Mouse (Mus musculus): ENCODE data around the gene 0610012G03Rik. TPM values are rescaled to one million over a fixed set of nuclear protein-coding genes. Genes with fewer than 3 reads are reported as not detected.
A peak's percentile ranks its signal among the peaks of the same experiment; 100 is the strongest.

Gene 0610012G03Rik
- polyA plus RNA-seq, 1 experiment from 2014 or later = 81.6 TPM

DNA sequence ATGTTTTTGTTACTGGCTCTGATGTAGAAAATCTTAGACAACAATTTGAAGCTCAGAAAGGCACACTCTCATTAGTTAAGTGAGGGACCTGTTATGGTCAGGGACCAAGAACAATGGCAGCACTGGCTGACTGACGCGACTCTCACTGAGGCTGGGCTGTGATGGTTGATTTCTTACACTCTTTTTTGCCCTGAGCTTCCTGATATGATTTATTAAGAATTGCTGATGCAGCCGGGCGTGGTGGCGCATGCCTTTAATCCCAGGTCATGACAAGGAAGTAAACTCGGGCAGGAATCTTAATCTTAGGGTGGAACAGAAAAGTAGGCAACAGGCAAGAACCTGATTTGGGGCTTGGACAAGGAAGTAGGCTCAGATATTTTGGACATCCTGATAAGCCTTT is 22.2 kb downstream of the 0610012G03Rik start:
- no peaks in the 10 kb centered on the region for H3K4me1 ChIP-seq (ENCODE audit: control insufficient read depth, insufficient read depth, low read length)
- no peaks in the 10 kb centered on the region for H3K36me3 ChIP-seq (ENCODE audit: control insufficient read depth, insufficient read depth, low read length)
- H3K27ac ChIP-seq (ENCODE audit: low read length) = no peak overlapping the region
- no peak for ATAC-seq (ENCODE audit: insufficient read depth, low FRiP score)
- 63% methylated on average over 6 of the region's 6 CpGs for WGBS
- no peaks in the 10 kb centered on the region for H3K27me3 ChIP-seq (ENCODE audit: control insufficient read depth, insufficient read depth, low read length)
- H3K4me2 ChIP-seq (ENCODE audit: low read depth, low read length) = no peak overlapping the region
- H3K9me3 ChIP-seq (replicated peaks; ENCODE audit: control insufficient read depth, low read length) = no peaks in the 10 kb centered on the region
- H3K4me3 ChIP-seq (replicated peaks; ENCODE audit: low read length) = no peak overlapping the region
- H3K9ac ChIP-seq (ENCODE audit: low read length) = no peak overlapping the region

DNA sequence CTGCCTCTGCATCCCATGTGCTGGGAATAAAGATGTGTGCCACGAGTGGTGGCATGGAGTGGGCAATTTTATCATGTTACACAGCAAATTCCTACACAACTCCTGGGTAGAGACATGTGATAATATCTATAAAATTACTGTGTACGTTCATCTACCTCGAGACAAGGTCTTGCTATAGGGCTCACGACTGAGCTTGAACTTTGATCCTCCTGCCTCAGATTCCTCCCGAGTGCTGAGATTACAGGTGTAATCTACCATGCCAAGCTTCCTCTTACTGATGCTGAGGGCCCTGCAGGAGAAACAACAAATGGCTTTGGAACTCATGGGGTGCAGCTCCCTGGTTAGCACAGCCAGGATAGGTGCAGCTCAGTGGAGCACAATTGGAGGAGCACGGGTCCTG is 23.9 kb downstream of the 0610012G03Rik start:
- no peak overlapping the region for H3K4me2 ChIP-seq (ENCODE audit: low read depth, low read length)
- WGBS = 75% methylated on average over 6 of the region's 6 CpGs
- no peaks in the 10 kb centered on the region for H3K27me3 ChIP-seq (ENCODE audit: control insufficient read depth, insufficient read depth, low read length)
- no peak for ATAC-seq (ENCODE audit: insufficient read depth, low FRiP score)
- H3K27ac ChIP-seq (ENCODE audit: low read length) = no peak overlapping the region
- H3K36me3 ChIP-seq (ENCODE audit: control insufficient read depth, insufficient read depth, low read length) = no peaks in the 10 kb centered on the region
- no peak overlapping the region for H3K9ac ChIP-seq (ENCODE audit: low read length)
- H3K4me3 ChIP-seq (replicated peaks; ENCODE audit: low read length) = no peak overlapping the region
- no peaks in the 10 kb centered on the region for H3K4me1 ChIP-seq (ENCODE audit: control insufficient read depth, insufficient read depth, low read length)
- H3K9me3 ChIP-seq (replicated peaks; ENCODE audit: control insufficient read depth, low read length) = no peaks in the 10 kb centered on the region

DNA sequence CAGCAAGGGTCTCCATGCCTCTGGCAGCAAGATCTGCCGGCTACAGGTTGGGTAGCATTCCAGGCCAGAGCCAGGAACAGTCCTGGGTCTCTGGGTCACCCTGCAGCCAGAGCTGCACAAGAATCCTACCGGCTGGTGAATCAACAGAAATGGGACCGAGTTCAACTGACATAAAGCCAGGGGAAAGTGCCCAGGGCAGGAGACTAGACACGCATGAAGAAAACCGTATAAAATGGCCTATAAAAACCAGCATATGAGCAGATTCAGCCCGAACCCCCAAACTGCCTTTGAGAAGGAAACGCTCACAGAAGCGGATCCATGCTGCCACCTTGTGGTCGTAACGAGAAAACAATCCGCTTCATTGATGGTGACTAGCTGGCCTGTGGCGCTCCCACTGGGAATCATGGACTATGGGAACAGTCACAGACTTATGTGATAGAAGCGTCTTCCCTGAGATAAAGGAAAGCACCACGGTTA is 30.0 kb downstream of the 0610012G03Rik start:
- Histone ChIP-seq H3K9ac (ENCODE audit: low read length) (peak overlapping the region; percentile 61), H3K27ac (ENCODE audit: low read length) (no peak overlapping the region), H3K4me1 (ENCODE audit: control insufficient read depth, insufficient read depth, low read length) (0 out of 2 replicates have a peak, but pooled peaks cover 3% of the 10 kb centered on the region), H3K4me3 (replicated peaks; ENCODE audit: low read length) (0 out of 2 replicates have a peak overlapping the region, but pooled peaks have one; percentile 17), H3K36me3 (ENCODE audit: control insufficient read depth, insufficient read depth, low read length) (no peaks in the 10 kb centered on the region), H3K9me3 (replicated peaks; ENCODE audit: control insufficient read depth, low read length) (no peaks in the 10 kb centered on the region), H3K4me2 (ENCODE audit: low read depth, low read length) (peak overlapping the region; percentile 55), H3K27me3 (ENCODE audit: control insufficient read depth, insufficient read depth, low read length) (no peaks in the 10 kb centered on the region)
- ATAC-seq (ENCODE audit: insufficient read depth, low FRiP score) = no peak; the same call in 1 of the 2 replicates
- WGBS = 3% methylated on average over 14 of the region's 14 CpGs

DNA sequence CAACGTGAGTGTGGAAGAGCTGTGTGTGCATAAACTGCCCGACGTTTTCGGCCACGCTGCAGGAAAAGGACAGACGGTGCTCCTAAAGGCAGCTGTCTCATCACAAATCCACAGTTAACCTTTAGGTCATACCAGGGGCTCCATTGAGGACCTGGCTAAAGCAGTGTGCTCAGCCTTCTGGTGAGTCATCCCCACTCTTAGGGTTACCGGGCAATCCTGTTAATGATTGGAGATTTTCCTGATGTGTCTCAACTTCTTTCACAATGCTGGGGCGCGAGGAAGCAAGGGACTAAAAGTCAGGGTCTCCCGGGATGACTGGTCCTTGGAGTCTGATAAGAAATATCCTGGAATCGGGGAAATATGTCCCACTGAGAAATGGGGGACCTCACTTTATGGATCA is 30.5 kb downstream of the 0610012G03Rik start:
- Histone ChIP-seq H3K27ac (ENCODE audit: low read length) (no peak overlapping the region), H3K36me3 (ENCODE audit: control insufficient read depth, insufficient read depth, low read length) (no peaks in the 10 kb centered on the region), H3K9ac (ENCODE audit: low read length) (peak overlapping the region; percentile 61), H3K4me2 (ENCODE audit: low read depth, low read length) (peak overlapping the region; percentile 55; the same call in 1 of the 2 replicates), H3K4me3 (replicated peaks; ENCODE audit: low read length) (no peak overlapping the region), H3K4me1 (ENCODE audit: control insufficient read depth, insufficient read depth, low read length) (0 out of 2 replicates have a peak, but pooled peaks cover 3% of the 10 kb centered on the region), H3K9me3 (replicated peaks; ENCODE audit: control insufficient read depth, low read length) (no peaks in the 10 kb centered on the region), H3K27me3 (ENCODE audit: control insufficient read depth, insufficient read depth, low read length) (no peaks in the 10 kb centered on the region)
- 56% methylated on average over 11 of the region's 11 CpGs for whole genome bisulfite sequencing
- peak; percentile 47; the same call in 1 of the 2 replicates for ATAC-seq (ENCODE audit: insufficient read depth, low FRiP score)

GRCm38 (mm10) chr16:31910281-31910847 is 37.9 kb downstream of the 0610012G03Rik start:
- no peaks in the 10 kb centered on the region for H3K4me1 ChIP-seq (ENCODE audit: control insufficient read depth, insufficient read depth, low read length)

GRCm38 (mm10) chr16:31908959-31909358 is 39.3 kb downstream of the 0610012G03Rik start:
- H3K4me1 ChIP-seq (ENCODE audit: control insufficient read depth, insufficient read depth, low read length) = no peaks in the 10 kb centered on the region
- ATAC-seq (ENCODE audit: insufficient read depth, low FRiP score) = no peak
- no peaks in the 10 kb centered on the region; the same call in 1 of the 2 replicates for H3K27me3 ChIP-seq (ENCODE audit: control insufficient read depth, insufficient read depth, low read length)
- no peaks in the 10 kb centered on the region for H3K9me3 ChIP-seq (replicated peaks; ENCODE audit: control insufficient read depth, low read length)
- no peak overlapping the region for H3K9ac ChIP-seq (ENCODE audit: low read length)
- no peak overlapping the region for H3K4me2 ChIP-seq (ENCODE audit: low read depth, low read length)
- no peak overlapping the region for H3K27ac ChIP-seq (ENCODE audit: low read length)
- H3K4me3 ChIP-seq (replicated peaks; ENCODE audit: low read length) = no peak overlapping the region
- no peaks in the 10 kb centered on the region for H3K36me3 ChIP-seq (ENCODE audit: control insufficient read depth, insufficient read depth, low read length)
- 66% methylated on average over 11 of the region's 11 CpGs for WGBS

More at GRCm38 (mm10) chr16:31910281-31910847, 37.9 kb downstream of the 0610012G03Rik start:
- H3K4me2 ChIP-seq (ENCODE audit: low read depth, low read length) = no peak overlapping the region
- no peak overlapping the region for H3K4me3 ChIP-seq (replicated peaks; ENCODE audit: low read length)
- H3K27ac ChIP-seq (ENCODE audit: low read length) = no peak overlapping the region
- WGBS = 45% methylated on average over 10 of the region's 10 CpGs
- no peak overlapping the region for H3K9ac ChIP-seq (ENCODE audit: low read length)
- no peaks in the 10 kb centered on the region; the same call in 1 of the 2 replicates for H3K27me3 ChIP-seq (ENCODE audit: control insufficient read depth, insufficient read depth, low read length)
- no peaks in the 10 kb centered on the region for H3K36me3 ChIP-seq (ENCODE audit: control insufficient read depth, insufficient read depth, low read length)
- no peak for ATAC-seq (ENCODE audit: insufficient read depth, low FRiP score)
- no peaks in the 10 kb centered on the region for H3K9me3 ChIP-seq (replicated peaks; ENCODE audit: control insufficient read depth, low read length)

- no peaks in the 10 kb centered on the region for H3K9me3 ChIP-seq (replicated peaks; ENCODE audit: control insufficient read depth, low read length)
- no peak overlapping the region for H3K27ac ChIP-seq (ENCODE audit: low read length)
- H3K36me3 ChIP-seq (ENCODE audit: control insufficient read depth, insufficient read depth, low read length) = no peaks in the 10 kb centered on the region
- ATAC-seq (ENCODE audit: insufficient read depth, low FRiP score) = peak; percentile 68; the same call in 1 of the 2 replicates
- peak overlapping the region; percentile 19; the same call in 1 of the 2 replicates for H3K9ac ChIP-seq (ENCODE audit: low read length)
- H3K4me2 ChIP-seq (ENCODE audit: low read depth, low read length) = peak overlapping the region; percentile 54
- 9% methylated on average over 9 of the region's 9 CpGs for WGBS
- H3K27me3 ChIP-seq (ENCODE audit: control insufficient read depth, insufficient read depth, low read length) = no peaks in the 10 kb centered on the region; the same call in 1 of the 2 replicates
- H3K4me3 ChIP-seq (replicated peaks; ENCODE audit: low read length) = peak overlapping the region; percentile 27
- no peaks in the 10 kb centered on the region for H3K4me1 ChIP-seq (ENCODE audit: control insufficient read depth, insufficient read depth, low read length)
These were observed 41.4 kb downstream of the 0610012G03Rik start for GRCm38 (mm10) chr16:31906896-31907295.

GRCm38 (mm10) chr16:31905891-31906825 is 42.1 kb downstream of the 0610012G03Rik start:
- no peak overlapping the region for H3K27ac ChIP-seq (ENCODE audit: low read length)
- H3K27me3 ChIP-seq (ENCODE audit: control insufficient read depth, insufficient read depth, low read length) = no peaks in the 10 kb centered on the region; the same call in 1 of the 2 replicates
- ATAC-seq (ENCODE audit: insufficient read depth, low FRiP score) = no peak
- no peaks in the 10 kb centered on the region for H3K36me3 ChIP-seq (ENCODE audit: control insufficient read depth, insufficient read depth, low read length)
- peak overlapping the region; percentile 54 for H3K4me2 ChIP-seq (ENCODE audit: low read depth, low read length)
- H3K4me3 ChIP-seq (replicated peaks; ENCODE audit: low read length) = no peak overlapping the region
- H3K9me3 ChIP-seq (replicated peaks; ENCODE audit: control insufficient read depth, low read length) = no peaks in the 10 kb centered on the region
- 31% methylated on average over 20 of the region's 20 CpGs for WGBS
- H3K9ac ChIP-seq (ENCODE audit: low read length) = no peak overlapping the region; the same call in 1 of the 2 replicates
- no peaks in the 10 kb centered on the region for H3K4me1 ChIP-seq (ENCODE audit: control insufficient read depth, insufficient read depth, low read length)

DNA sequence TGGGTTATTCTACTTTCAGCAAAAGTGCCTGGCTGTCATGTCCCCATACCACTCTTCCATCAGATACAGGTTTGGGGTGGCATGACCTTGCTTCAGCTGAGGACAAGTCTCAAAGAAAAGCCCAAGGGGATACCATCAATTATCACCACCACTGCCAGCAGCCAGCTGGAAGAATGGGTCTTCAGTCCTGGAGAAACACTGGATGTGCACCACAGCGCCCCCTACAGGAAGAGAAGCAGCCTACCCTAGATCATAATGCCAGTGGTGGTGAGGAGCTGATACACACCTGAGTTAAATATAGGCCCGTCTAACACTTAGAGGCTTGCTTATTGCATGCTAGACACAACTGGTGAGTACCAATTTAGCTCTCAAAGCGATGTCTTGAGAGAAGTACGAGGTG is 43.0 kb downstream of the 0610012G03Rik start:
- Histone ChIP-seq H3K27ac (ENCODE audit: low read length) (no peak overlapping the region), H3K9me3 (replicated peaks; ENCODE audit: control insufficient read depth, low read length) (no peaks in the 10 kb centered on the region; the same call in 1 of the 2 replicates), H3K27me3 (ENCODE audit: control insufficient read depth, insufficient read depth, low read length) (no peaks in the 10 kb centered on the region; the same call in 1 of the 2 replicates), H3K9ac (ENCODE audit: low read length) (no peak overlapping the region), H3K36me3 (ENCODE audit: control insufficient read depth, insufficient read depth, low read length) (no peaks in the 10 kb centered on the region), H3K4me1 (ENCODE audit: control insufficient read depth, insufficient read depth, low read length) (no peaks in the 10 kb centered on the region), H3K4me2 (ENCODE audit: low read depth, low read length) (no peak overlapping the region), H3K4me3 (replicated peaks; ENCODE audit: low read length) (no peak overlapping the region)
- ATAC-seq (ENCODE audit: insufficient read depth, low FRiP score) = no peak
- 70% methylated on average over 4 of the region's 4 CpGs for WGBS

All from stomach, embryonic 16.5 days (tissue).